Mouse (Mus musculus) small intestine, adult 2 months (tissue): ENCODE data around the gene Hist1h2bf. TPM values are rescaled to one million over a fixed set of nuclear protein-coding genes. Genes with fewer than 3 reads are reported as not detected.
"Not testable (repeated sequence)": the region's sequence is repeated elsewhere in the genome, so short reads cannot be mapped to it uniquely, and the experiment has no call there.

Experiments used
- H3K27ac ChIP-seq: fragments of 200-500 bp; 2 replicates; pipeline ENCODE4 v1.5.1; 2012; ENCODE audit warnings: low read depth, low read length, control low read depth, inconsistent platforms; ENCODE audit not compliant: insufficient read depth
- H3K27me3 ChIP-seq: fragments of 200-500 bp; 2 replicates; pipeline ENCODE4 v1.6.1; 2012; ENCODE audit warnings: mild to moderate bottlenecking, moderate library complexity, low read length, inconsistent platforms; ENCODE audit not compliant: control insufficient read depth, insufficient read depth
- H3K36me3 ChIP-seq: fragments of 200-500 bp; 2 replicates; pipeline ENCODE4 v1.6.1; 2012; ENCODE audit warnings: mild to moderate bottlenecking, low read length, control low read depth, inconsistent platforms; ENCODE audit not compliant: control insufficient read depth, insufficient read depth
- H3K4me1 ChIP-seq: fragments of 200-500 bp; 2 replicates; pipeline ENCODE4 v1.6.1; 2012; ENCODE audit warnings: low read length, inconsistent platforms, mixed read lengths; ENCODE audit not compliant: control insufficient read depth, insufficient read depth, insufficient read length
- H3K4me3 ChIP-seq: fragments of 200-500 bp; 2 replicates; pipeline ENCODE4 v1.5.1; 2012; ENCODE audit warnings: low read depth, mild to moderate bottlenecking, control low read depth, inconsistent platforms, low read length, moderate library complexity
- CTCF ChIP-seq: fragments of 200-500 bp; IDR thresholded peaks from 2 replicates; pipeline ENCODE4 v1.5.1; 2012; ENCODE audit warnings: low read depth, mild to moderate bottlenecking, control low read depth, inconsistent platforms, low read length, moderate library complexity, mixed read lengths; ENCODE audit not compliant: insufficient replicate concordance, insufficient read length; ENCODE audit errors: extremely low read depth
- POLR2A ChIP-seq: fragments of 200-500 bp; IDR thresholded peaks from 2 replicates; pipeline ENCODE4 v1.6.1; 2012; ENCODE audit warnings: low read depth, mild to moderate bottlenecking, control low read depth, inconsistent platforms, low read length, moderate library complexity
- WGBS: fragments of 180-500 bp; shearing (Covaris S2); methylation state at CpG from one replicate; pipeline ENCODE4 v1.1.7; 2018; 5-methylcytosine and 5-hydroxymethylcytosine counted together
- polyA plus RNA-seq: library from polyadenylated mRNA; depleted of rRNA; stranded (reverse); fragments of >200 nt; gene quantifications from 2 replicates; pipeline ENCODE4 v1.2.3, GENCODE M21; 2012

Gene Hist1h2bf
- polyA plus RNA-seq, 1 experiment, result 24.6 TPM

DNA sequence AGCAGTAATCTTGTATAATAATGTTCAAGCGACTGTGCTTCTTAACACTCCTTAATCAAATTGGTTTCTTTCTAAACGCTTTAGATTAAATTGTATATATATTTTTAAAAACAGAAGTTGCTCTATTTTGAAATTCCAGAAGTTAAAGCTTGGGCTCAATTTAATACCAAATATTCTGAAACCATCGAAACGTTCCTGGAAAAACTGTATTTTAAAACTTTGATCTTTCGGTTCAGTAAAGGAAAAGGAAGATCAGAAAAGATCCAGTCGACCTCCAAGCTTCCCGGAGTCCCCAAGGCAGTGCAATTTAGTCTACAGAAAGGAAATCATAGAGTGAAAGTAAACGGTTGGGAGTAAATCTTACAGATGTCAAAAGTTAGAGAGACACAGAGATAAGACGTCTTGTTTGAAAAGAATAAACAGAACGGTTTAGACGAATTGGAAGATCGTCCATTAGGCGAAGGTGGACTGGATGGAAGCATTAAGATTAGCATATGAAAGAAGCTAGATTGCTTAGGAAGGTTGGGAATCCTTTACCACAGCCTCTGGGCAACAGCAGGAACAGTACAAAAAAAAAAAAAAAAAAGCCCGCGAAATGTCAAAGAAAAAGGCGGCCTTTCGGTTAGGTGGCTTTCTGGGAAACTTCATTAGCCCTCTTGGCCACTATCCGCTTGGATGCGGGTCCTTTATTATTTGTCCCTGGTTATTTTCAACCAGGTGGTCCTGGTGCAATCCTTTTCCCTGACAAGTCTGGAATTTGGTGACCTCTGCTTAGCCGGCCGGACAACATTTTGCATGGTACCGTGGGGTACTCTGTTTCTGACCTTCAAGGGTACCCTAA, 12.3 kb upstream of the Hist1h2bf start:
- peak overlapping the region; percentile 42; the same call in 1 of the 2 replicates for H3K4me3 ChIP-seq
- no peak for TF ChIP-seq CTCF
- TF ChIP-seq POLR2A, result no peak
- 1% methylated on average over 22 of the region's 22 CpGs for WGBS
- no peaks in the 10 kb centered on the region for H3K27me3 ChIP-seq
- H3K4me1 ChIP-seq, result peaks cover 2% of the 10 kb centered on the region; the same call in 1 of the 2 replicates
- H3K36me3 ChIP-seq, result no peaks in the 10 kb centered on the region
- peak overlapping the region; percentile 98 for H3K27ac ChIP-seq

DNA sequence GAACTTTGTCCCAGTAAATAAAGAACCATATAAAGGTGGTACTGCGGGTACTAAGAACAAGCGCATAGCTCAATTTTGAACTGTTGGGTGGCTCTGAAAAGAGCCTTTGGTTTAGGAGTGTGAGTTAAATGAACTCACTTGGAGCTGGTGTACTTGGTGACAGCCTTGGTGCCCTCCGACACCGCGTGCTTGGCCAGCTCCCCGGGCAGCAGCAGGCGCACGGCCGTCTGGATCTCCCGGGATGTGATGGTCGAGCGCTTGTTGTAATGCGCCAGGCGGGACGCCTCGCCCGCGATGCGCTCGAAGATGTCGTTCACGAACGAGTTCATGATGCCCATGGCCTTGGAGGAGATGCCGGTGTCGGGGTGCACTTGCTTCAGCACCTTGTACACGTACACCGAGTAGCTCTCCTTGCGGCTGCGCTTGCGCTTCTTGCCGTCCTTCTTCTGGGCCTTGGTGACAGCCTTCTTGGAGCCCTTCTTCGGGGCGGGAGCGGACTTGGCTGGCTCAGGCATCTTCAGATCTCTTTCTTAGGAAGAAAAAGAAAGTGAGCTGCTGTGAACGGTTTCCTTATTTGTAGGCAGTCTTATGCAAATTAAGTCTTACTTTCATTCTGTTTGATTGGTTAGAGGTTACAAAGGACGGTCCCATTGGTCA, 11.6 kb upstream of the Hist1h2bf start:
- WGBS, result under 1% methylated on average over 34 of the region's 36 CpGs
- H3K4me3 ChIP-seq, result peak overlapping the region; percentile 77
- not testable (repeated sequence) for H3K4me1 ChIP-seq, H3K36me3 ChIP-seq, H3K27me3 ChIP-seq
- TF ChIP-seq POLR2A, result peak; percentile 88
- peak overlapping the region; percentile 99 for H3K27ac ChIP-seq

- under 1% methylated on average over 21 of the region's 21 CpGs for WGBS
- Histone ChIP-seq H3K27ac (peak overlapping the region; percentile 99), H3K27me3 (no peaks in the 10 kb centered on the region), H3K36me3 (no peaks in the 10 kb centered on the region), H3K4me3 (peak overlapping the region; percentile 77), H3K4me1 (peaks cover 2% of the 10 kb centered on the region; the same call in 1 of the 2 replicates)
- TF ChIP-seq CTCF (no peak), POLR2A (no peak)
Observed at GRCm38 (mm10) chr13:23585029-23585441, 11.0 kb upstream of the Hist1h2bf start.

GRCm38 (mm10) chr13:23584331-23584730, 10.3 kb upstream of the Hist1h2bf start:
- peak overlapping the region; percentile 99 for H3K27ac ChIP-seq
- H3K4me1 ChIP-seq, result peaks cover 2% of the 10 kb centered on the region; the same call in 1 of the 2 replicates
- H3K36me3 ChIP-seq, result no peaks in the 10 kb centered on the region
- no peaks in the 10 kb centered on the region for H3K27me3 ChIP-seq
- no peak overlapping the region for H3K4me3 ChIP-seq
- TF ChIP-seq CTCF (no peak), POLR2A (no peak)

DNA sequence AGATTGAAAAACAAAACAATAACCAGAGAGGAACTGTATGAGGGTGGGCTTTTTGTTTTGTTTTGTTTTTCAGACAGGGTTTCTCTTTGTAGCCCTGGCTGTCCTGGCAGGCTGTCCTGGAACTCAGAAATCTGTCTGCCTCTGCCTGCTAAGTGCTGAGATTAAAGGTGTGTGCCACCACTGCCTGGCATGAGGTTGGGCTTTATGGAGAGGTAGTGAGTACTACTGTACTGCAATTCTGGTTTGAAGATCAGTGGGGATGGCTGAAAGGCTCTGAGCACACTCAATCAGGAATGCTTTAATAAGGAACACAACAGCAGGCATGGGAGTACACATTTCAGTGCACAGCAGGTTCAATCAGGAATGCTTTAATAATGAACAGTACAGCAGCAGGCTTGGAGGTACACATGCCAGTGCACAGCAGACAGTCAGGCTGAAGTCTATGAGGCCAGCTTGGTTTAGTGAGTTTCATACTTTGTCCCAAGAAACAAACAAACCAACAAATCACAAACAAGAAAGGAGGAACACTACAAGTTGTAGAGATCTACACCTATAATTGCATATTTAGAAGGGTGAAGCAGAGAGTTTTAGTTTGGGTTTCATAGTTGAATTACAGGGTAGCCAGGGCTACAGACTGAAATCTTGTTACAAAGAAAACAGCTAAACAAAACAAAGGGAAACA, 9.5 kb upstream of the Hist1h2bf start:
- H3K4me1 ChIP-seq, result peaks cover 2% of the 10 kb centered on the region; the same call in 1 of the 2 replicates
- no peaks in the 10 kb centered on the region for H3K27me3 ChIP-seq
- H3K36me3 ChIP-seq, result no peaks in the 10 kb centered on the region
- peak overlapping the region; percentile 24; the same call in 1 of the 2 replicates for H3K27ac ChIP-seq
- H3K4me3 ChIP-seq, result no peak overlapping the region
- TF ChIP-seq CTCF, result no peak
- no peak for TF ChIP-seq POLR2A

- 24% methylated on average over 6 of the region's 6 CpGs for WGBS
- Histone ChIP-seq H3K4me3 (peak overlapping the region; percentile 18; the same call in 1 of the 2 replicates), H3K27me3 (no peaks in the 10 kb centered on the region), H3K4me1 (peaks cover 2% of the 10 kb centered on the region; the same call in 1 of the 2 replicates), H3K36me3 (no peaks in the 10 kb centered on the region), H3K27ac (peak overlapping the region; percentile 22)
- TF ChIP-seq POLR2A (no peak), CTCF (no peak)
Observed at GRCm38 (mm10) chr13:23582219-23583056, 8.4 kb upstream of the Hist1h2bf start.
